In genomic region chr1:187611925-187612324, GRCm38 (mm10) we compare ENCODE assay signal across 17 mouse cellular contexts. TPM values are rescaled to one million over a fixed set of nuclear protein-coding genes. Genes with fewer than 3 reads are reported as not detected.
"Had no signal": no experiment of that assay in that cellular context is flagged by ENCODE, and none has a peak within 500 bp of the region (broad histone marks: within the 10 kb centered on the region; RNA-seq: fewer than 3 reads in every experiment).

No protein-coding gene starts in this region.

- H3K9me3 ChIP-seq: intestine, embryonic 15.5 days; limb, embryonic 13.5 days; midbrain, embryonic 10.5 days; neural tube, embryonic 13.5 days had no signal

- H3K27ac ChIP-seq: intestine, embryonic 15.5 days; layer of hippocampus, adult 2 months; limb, embryonic 13.5 days; liver, embryonic 14.5 days; midbrain, embryonic 10.5 days; neural tube, embryonic 13.5 days had no signal

- H3K36me3 ChIP-seq: intestine, embryonic 15.5 days; limb, embryonic 13.5 days; midbrain, embryonic 10.5 days; neural tube, embryonic 13.5 days had no signal

- H3K9ac ChIP-seq: intestine, embryonic 15.5 days; limb, embryonic 13.5 days; liver, embryonic 14.5 days; neural tube, embryonic 13.5 days had no signal

- H3K4me3 ChIP-seq: intestine, embryonic 15.5 days; layer of hippocampus, adult 2 months; limb, embryonic 13.5 days; midbrain, embryonic 10.5 days; neural tube, embryonic 13.5 days had no signal

- ATAC-seq: intestine, embryonic 15.5 days; lung, postnatal 0 days; midbrain, embryonic 16.5 days had no signal

- DNase-seq: left cerebral cortex, postnatal 4 days; lung, adult 18-20 months; lung, postnatal 4 days; retina, postnatal 1 day; right cerebral cortex, postnatal 4 days; spleen, adult 18-20 months; thymus, adult 18-20 months; thymus, postnatal 14 days had no signal

- H3K4me2 ChIP-seq: intestine, embryonic 15.5 days; limb, embryonic 13.5 days; neural tube, embryonic 13.5 days had no signal

RNA-seq across cellular contexts. Expression of gene Esrrg, which starts 3.3 kb away (rescaled TPM):
- total RNA-seq: megakaryocyte, adult 5-6 weeks had no signal
